Mouse (Mus musculus): ENCODE data around the gene Kcnh4. TPM values are rescaled to one million over a fixed set of nuclear protein-coding genes. Genes with fewer than 3 reads are reported as not detected.

The Kcnh4 gene
- total and polyA plus RNA-seq, 2 experiments from 2014 or later = 7.4 to 19.6 TPM

DNA sequence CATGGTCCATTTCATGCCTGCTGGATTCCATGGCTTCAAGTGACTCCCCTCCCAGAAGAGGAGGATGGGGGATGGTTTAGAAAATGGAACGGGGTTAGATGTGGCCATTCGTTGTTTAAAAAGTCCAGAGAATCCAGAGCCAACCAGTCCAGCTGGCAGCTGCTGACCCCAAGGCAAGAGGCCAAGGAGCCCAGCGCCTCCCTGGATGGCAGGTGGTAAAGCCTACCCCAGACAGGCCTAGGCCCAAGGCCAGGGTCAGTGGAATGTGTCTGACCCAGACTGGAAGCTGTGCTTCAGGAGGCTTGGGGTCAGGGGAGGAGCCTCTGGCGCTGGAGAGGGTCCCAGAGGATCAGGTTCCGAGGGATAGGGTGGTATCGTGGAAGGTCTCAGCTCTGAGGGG, 18.4 kb downstream of the Kcnh4 start:
- 74% methylated on average over 6 of the region's 6 CpGs for WGBS
- DNase-seq (ENCODE audit: low spot score) = no peak

DNA sequence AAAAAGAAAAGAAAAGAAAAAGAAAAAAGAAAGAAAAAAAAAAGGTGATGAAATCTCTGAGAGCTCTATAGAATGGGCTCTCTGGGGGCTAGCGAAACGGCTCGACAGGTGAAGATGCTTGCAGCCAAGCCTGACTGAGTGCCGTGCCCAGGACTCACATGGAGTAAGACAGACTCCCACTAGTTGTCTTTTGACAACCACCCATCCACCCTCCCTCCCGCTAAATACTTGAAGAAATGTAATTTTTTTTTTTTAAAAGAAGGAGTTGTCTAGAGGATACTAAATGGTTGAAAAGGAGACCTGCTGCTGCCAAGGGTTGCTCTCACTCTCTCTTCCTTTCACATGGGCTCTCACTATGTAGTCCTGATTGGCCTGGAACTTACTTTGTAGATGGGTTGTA, 21.0 kb downstream of the Kcnh4 start:
- H3K4me2 ChIP-seq (ENCODE audit: low read depth, low read length, poor library complexity, severe bottlenecking) = peak overlapping the region; percentile 54
- DNase-seq (ENCODE audit: low spot score) (no peak), ATAC-seq (ENCODE audit: low FRiP score) (no peak)
- peak overlapping the region; percentile 79 for H3K27ac ChIP-seq (ENCODE audit: low read depth, low read length)
- H3K4me1 ChIP-seq (ENCODE audit: insufficient read depth, low read length) = no peaks in the 10 kb centered on the region
- peaks cover 12% of the 10 kb centered on the region for H3K36me3 ChIP-seq (ENCODE audit: insufficient read depth, low read length)
- TF ChIP-seq CTCF (IDR thresholded peaks at IDR 0.05) = no peak
- H3K9me3 ChIP-seq (ENCODE audit: low read length) = no peaks in the 10 kb centered on the region
- no peaks in the 10 kb centered on the region for H3K27me3 ChIP-seq (ENCODE audit: insufficient read depth, low read length)
- H3K9ac ChIP-seq (replicated peaks; ENCODE audit: low read length, poor library complexity, severe bottlenecking) = peak overlapping the region; percentile 67; the same call in 1 of the 2 replicates
- WGBS = 15% methylated on average over 5 of the region's 5 CpGs
- H3K4me3 ChIP-seq (ENCODE audit: low read depth, low read length) = peak overlapping the region; percentile 96

More for the DNA sequence above, 18.4 kb downstream of the Kcnh4 start:
- ATAC-seq (ENCODE audit: low FRiP score) = no peak
- H3K27me3 ChIP-seq (ENCODE audit: insufficient read depth, low read length) = no peaks in the 10 kb centered on the region
- no peaks in the 10 kb centered on the region for H3K4me1 ChIP-seq (ENCODE audit: insufficient read depth, low read length)
- H3K9ac ChIP-seq (replicated peaks; ENCODE audit: low read length, poor library complexity, severe bottlenecking) = no peak overlapping the region
- TF ChIP-seq CTCF (IDR thresholded peaks at IDR 0.05) = no peak
- H3K4me2 ChIP-seq (ENCODE audit: low read depth, low read length, poor library complexity, severe bottlenecking) = no peak overlapping the region
- no peaks in the 10 kb centered on the region for H3K9me3 ChIP-seq (ENCODE audit: low read length)
- no peak overlapping the region for H3K27ac ChIP-seq (ENCODE audit: low read depth, low read length)
- H3K4me3 ChIP-seq (ENCODE audit: low read depth, low read length) = no peak overlapping the region
- H3K36me3 ChIP-seq (ENCODE audit: insufficient read depth, low read length) = peaks cover 24% of the 10 kb centered on the region

DNA sequence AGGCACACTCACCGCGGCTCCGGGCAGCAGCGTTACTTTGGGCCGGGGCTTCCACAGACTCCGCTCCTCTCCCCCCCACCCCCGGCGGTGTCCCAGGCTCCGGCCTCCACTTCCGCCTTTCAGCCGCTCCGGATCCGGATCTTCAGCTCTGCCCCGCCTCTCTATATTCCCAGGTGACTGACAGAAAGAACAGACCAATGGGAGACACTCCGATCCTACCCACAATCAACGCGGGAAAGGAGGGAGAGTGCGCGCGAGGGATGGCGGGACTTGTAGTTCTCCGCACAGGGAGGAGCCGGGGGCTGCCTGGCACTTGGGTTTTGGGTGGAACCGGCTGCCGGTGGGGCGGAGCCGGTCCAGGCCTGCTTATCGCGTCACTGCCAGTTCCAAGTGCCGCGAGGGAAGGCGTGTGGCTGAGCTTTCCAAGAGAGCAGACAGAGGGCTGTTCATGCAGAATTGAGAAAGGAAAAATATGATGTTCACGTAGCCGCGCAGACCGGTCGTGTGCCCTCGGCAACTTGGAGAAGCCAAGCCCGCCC, 21.6 kb downstream of the Kcnh4 start, which contains the start of gene Rab5c:
Rab5c (minus strand) TSS at position 150 of the 539 bp plus-strand sequence.
- Histone ChIP-seq H3K4me2 (ENCODE audit: low read depth, low read length, poor library complexity, severe bottlenecking) (peak within 1 kb of the TSS; percentile 74), H3K4me1 (ENCODE audit: insufficient read depth, low read length) (no peaks in the 10 kb centered on the region), H3K4me3 (ENCODE audit: low read depth, low read length) (peak within 1 kb of the TSS; percentile 96), H3K9ac (replicated peaks; ENCODE audit: low read length, poor library complexity, severe bottlenecking) (peak within 1 kb of the TSS; percentile 96), H3K27me3 (ENCODE audit: insufficient read depth, low read length) (no peaks in the 10 kb centered on the region), H3K9me3 (ENCODE audit: low read length) (no peaks in the 10 kb centered on the region), H3K27ac (ENCODE audit: low read depth, low read length) (peak within 1 kb of the TSS; percentile 79), H3K36me3 (ENCODE audit: insufficient read depth, low read length) (peaks cover 10% of the 10 kb centered on the region)
- peak; percentile 42 for TF ChIP-seq CTCF (IDR thresholded peaks at IDR 0.05)
- peak; percentile 98 for ATAC-seq (ENCODE audit: low FRiP score)
- WGBS = under 1% methylated on average over 39 of the region's 39 CpGs
- peak; percentile 99 for DNase-seq (ENCODE audit: low spot score)

DNA sequence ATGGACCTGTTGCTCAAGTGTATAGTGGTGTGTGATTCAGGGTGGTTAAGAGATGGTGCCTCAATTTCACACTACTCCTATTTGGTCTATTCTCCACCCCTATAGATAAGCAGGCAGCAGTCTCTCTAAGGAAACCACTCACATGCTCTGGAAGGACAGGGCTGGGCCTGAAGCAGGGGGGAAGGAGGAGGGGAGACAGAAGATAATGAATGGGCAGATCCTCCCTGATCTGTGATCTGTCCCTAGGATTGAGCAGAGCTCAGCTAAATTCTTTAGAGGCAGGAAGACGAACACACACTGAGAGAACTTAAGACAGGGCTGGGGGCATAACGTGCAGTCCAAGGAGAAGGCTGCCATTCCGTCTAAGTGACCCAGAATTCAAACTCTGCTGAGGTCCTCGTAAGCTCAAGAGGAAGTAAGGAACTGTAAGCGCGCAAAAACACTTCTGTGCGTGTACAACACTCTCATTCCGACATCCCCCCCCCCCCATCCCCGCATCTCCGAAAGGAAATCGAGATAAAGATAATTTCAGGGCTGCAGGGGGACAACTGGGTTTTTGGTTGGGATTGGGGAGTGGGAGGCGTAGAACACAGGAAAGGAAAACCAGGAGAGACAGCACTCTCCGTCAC, 22.5 kb downstream of the Kcnh4 start:
- H3K27ac ChIP-seq (ENCODE audit: low read depth, low read length) = peak overlapping the region; percentile 67
- no peaks in the 10 kb centered on the region for H3K9me3 ChIP-seq (ENCODE audit: low read length)
- H3K4me2 ChIP-seq (ENCODE audit: low read depth, low read length, poor library complexity, severe bottlenecking) = peak overlapping the region; percentile 74
- peak overlapping the region; percentile 96 for H3K9ac ChIP-seq (replicated peaks; ENCODE audit: low read length, poor library complexity, severe bottlenecking)
- H3K4me1 ChIP-seq (ENCODE audit: insufficient read depth, low read length) = no peaks in the 10 kb centered on the region
- no peaks in the 10 kb centered on the region for H3K27me3 ChIP-seq (ENCODE audit: insufficient read depth, low read length)
- 3% methylated on average over 13 of the region's 13 CpGs for WGBS
- peaks cover 8% of the 10 kb centered on the region for H3K36me3 ChIP-seq (ENCODE audit: insufficient read depth, low read length)
- ATAC-seq (ENCODE audit: low FRiP score) = no peak
- DNase-seq (ENCODE audit: low spot score) = no peak
- peak overlapping the region; percentile 96 for H3K4me3 ChIP-seq (ENCODE audit: low read depth, low read length)
- no peak for TF ChIP-seq CTCF (IDR thresholded peaks at IDR 0.05)

DNA sequence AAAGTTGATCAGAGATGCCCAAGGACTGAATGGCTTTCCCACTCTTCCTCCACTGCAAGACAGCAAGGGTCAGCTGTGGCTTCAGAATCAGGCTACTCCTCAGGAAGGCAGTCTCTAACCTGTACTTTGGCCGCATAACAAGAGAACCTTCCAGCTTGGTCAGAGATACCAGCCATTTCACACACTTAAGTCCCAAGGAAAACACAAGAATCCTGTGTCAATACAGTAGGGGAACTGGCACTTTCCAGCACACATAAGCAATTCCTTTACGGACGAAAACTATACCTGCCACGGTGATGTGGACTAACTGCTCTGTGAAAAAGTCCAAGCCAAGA, 23.0 kb downstream of the Kcnh4 start:
- no peak for TF ChIP-seq CTCF (IDR thresholded peaks at IDR 0.05)
- DNase-seq (ENCODE audit: low spot score) (no peak), ATAC-seq (ENCODE audit: low FRiP score) (no peak)
- Histone ChIP-seq H3K9ac (replicated peaks; ENCODE audit: low read length, poor library complexity, severe bottlenecking) (0 out of 2 replicates have a peak overlapping the region, but pooled peaks have one; percentile 96), H3K27me3 (ENCODE audit: insufficient read depth, low read length) (no peaks in the 10 kb centered on the region), H3K9me3 (ENCODE audit: low read length) (no peaks in the 10 kb centered on the region), H3K27ac (ENCODE audit: low read depth, low read length) (no peak overlapping the region), H3K4me1 (ENCODE audit: insufficient read depth, low read length) (no peaks in the 10 kb centered on the region), H3K4me2 (ENCODE audit: low read depth, low read length, poor library complexity, severe bottlenecking) (peak overlapping the region; percentile 74), H3K4me3 (ENCODE audit: low read depth, low read length) (peak overlapping the region; percentile 96), H3K36me3 (ENCODE audit: insufficient read depth, low read length) (peaks cover 8% of the 10 kb centered on the region)
- WGBS = 81% methylated on average over 4 of the region's 4 CpGs
